Mouse (Mus musculus): ENCODE data around the gene Phkg2. TPM values are rescaled to one million over a fixed set of nuclear protein-coding genes. Genes with fewer than 3 reads are reported as not detected.
A peak's percentile ranks its signal among the peaks of the same experiment; 100 is the strongest.

Phkg2 gene
- 14.5 and 17.0 TPM in 2 replicates for polyA plus RNA-seq (2015; fragmentation: Nextera tagmentation; extraction: Ambion mirVana)

DNA sequence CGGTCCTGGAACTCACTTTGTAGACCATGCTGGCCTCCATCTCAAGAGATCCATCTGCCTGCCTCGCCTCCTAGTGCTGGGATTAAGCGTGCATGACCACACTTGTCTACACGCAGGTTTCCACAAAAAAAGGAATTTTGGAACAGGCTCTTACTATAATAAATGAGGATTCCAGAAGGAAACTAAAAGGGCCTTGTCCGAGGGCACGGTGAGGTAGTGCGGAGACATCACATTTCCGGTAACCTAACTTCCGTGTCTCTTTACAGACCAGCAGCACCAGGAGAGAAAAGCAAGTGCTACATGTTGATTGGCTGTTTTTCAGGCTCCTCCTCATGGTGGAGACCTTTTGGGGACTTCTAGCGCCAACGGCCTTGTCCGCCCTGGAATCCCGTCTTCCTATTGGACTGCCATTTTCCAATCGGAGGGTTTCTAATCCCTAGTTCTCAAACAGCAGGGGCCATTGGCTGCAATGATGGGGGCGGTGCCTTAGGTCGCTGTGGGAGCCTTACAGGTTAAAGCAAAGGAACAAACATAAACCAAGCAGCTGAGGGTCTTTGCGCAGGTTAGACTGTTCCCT lies at the start of gene Phkg2:
TSS of gene Phkg2 (plus strand) at position 446 of the 577 bp plus-strand sequence.
- peak within 1 kb of the TSS; percentile 86 for H3K27ac ChIP-seq (ENCODE audit: low read depth)
- H3K4me3 ChIP-seq (ENCODE audit: low read depth, low read length): peak within 1 kb of the TSS; percentile 85
- H3K4me2 ChIP-seq (ENCODE audit: low read depth, low read length): peak within 1 kb of the TSS; percentile 97
- DNase-seq (peak; percentile 90), ATAC-seq (peak; percentile 97)
- under 1% methylated on average over 17 of the region's 17 CpGs for WGBS (ENCODE audit: insufficient replicate concordance)
- H3K27me3 ChIP-seq (ENCODE audit: insufficient read depth, low read length): no peaks in the 10 kb centered on the region
- peaks cover 14% of the 10 kb centered on the region for H3K36me3 ChIP-seq (replicated peaks; ENCODE audit: insufficient read depth, low read length)
- peaks cover 18% of the 10 kb centered on the region for H3K4me1 ChIP-seq (ENCODE audit: insufficient read depth)
- H3K9me3 ChIP-seq (ENCODE audit: low read length): no peaks in the 10 kb centered on the region
- no peak for TF ChIP-seq CTCF (IDR thresholded peaks at IDR 0.05; ENCODE audit: low read depth)
- peak; percentile 61 for TF ChIP-seq EP300 (IDR thresholded peaks at IDR 0.05; ENCODE audit: low read depth)
- peak within 1 kb of the TSS; percentile 89 for H3K9ac ChIP-seq (replicated peaks)

GRCm38 (mm10) chr7:127541671-127542070 lies 31.5 kb upstream of the Phkg2 start:
- H3K4me3 ChIP-seq (ENCODE audit: low read depth, low read length): no peak overlapping the region
- no peak overlapping the region for H3K4me2 ChIP-seq (ENCODE audit: low read depth, low read length)
- H3K9ac ChIP-seq (replicated peaks): no peak overlapping the region
- no peak for ATAC-seq
- no peak overlapping the region for H3K27ac ChIP-seq (ENCODE audit: low read depth)
- 97% methylated on average over 3 of the region's 3 CpGs for WGBS (ENCODE audit: insufficient replicate concordance)
- no peak for TF ChIP-seq CTCF (IDR thresholded peaks at IDR 0.05; ENCODE audit: low read depth)
- DNase-seq: no peak
- peaks cover 95% of the 10 kb centered on the region for H3K36me3 ChIP-seq (replicated peaks; ENCODE audit: insufficient read depth, low read length)
- H3K27me3 ChIP-seq (ENCODE audit: insufficient read depth, low read length): no peaks in the 10 kb centered on the region
- no peaks in the 10 kb centered on the region for H3K9me3 ChIP-seq (ENCODE audit: low read length)
- H3K4me1 ChIP-seq (ENCODE audit: insufficient read depth): no peaks in the 10 kb centered on the region

- DNase-seq: no peak
- H3K36me3 ChIP-seq (replicated peaks; ENCODE audit: insufficient read depth, low read length): peaks cover 78% of the 10 kb centered on the region
- TF ChIP-seq EP300 (IDR thresholded peaks at IDR 0.05; ENCODE audit: low read depth): no peak
- TF ChIP-seq CTCF (IDR thresholded peaks at IDR 0.05; ENCODE audit: low read depth): no peak
- 86% methylated on average over 15 of the region's 15 CpGs for WGBS (ENCODE audit: insufficient replicate concordance)
- H3K4me2 ChIP-seq (ENCODE audit: low read depth, low read length): no peak overlapping the region
- H3K9me3 ChIP-seq (ENCODE audit: low read length): no peaks in the 10 kb centered on the region
- H3K27me3 ChIP-seq (ENCODE audit: insufficient read depth, low read length): no peaks in the 10 kb centered on the region
- H3K4me1 ChIP-seq (ENCODE audit: insufficient read depth): no peaks in the 10 kb centered on the region
- no peak overlapping the region for H3K9ac ChIP-seq (replicated peaks)
- H3K27ac ChIP-seq (ENCODE audit: low read depth): no peak overlapping the region
- ATAC-seq: no peak
- no peak overlapping the region for H3K4me3 ChIP-seq (ENCODE audit: low read depth, low read length)
These were observed 23.9 kb upstream of the Phkg2 start for GRCm38 (mm10) chr7:127549116-127549835.

GRCm38 (mm10) chr7:127551558-127551957 lies 21.6 kb upstream of the Phkg2 start:
- peaks cover 77% of the 10 kb centered on the region for H3K36me3 ChIP-seq (replicated peaks; ENCODE audit: insufficient read depth, low read length)
- H3K4me1 ChIP-seq (ENCODE audit: insufficient read depth): no peaks in the 10 kb centered on the region
- no peak overlapping the region for H3K4me2 ChIP-seq (ENCODE audit: low read depth, low read length)
- no peak overlapping the region for H3K27ac ChIP-seq (ENCODE audit: low read depth)
- H3K9me3 ChIP-seq (ENCODE audit: low read length): no peaks in the 10 kb centered on the region
- no peak overlapping the region for H3K4me3 ChIP-seq (ENCODE audit: low read depth, low read length)
- WGBS (ENCODE audit: insufficient replicate concordance): 88% methylated on average over 8 of the region's 8 CpGs
- H3K9ac ChIP-seq (replicated peaks): no peak overlapping the region
- ATAC-seq (no peak), DNase-seq (no peak)
- TF ChIP-seq CTCF (IDR thresholded peaks at IDR 0.05; ENCODE audit: low read depth) (no peak), EP300 (IDR thresholded peaks at IDR 0.05; ENCODE audit: low read depth) (no peak)
- H3K27me3 ChIP-seq (ENCODE audit: insufficient read depth, low read length): no peaks in the 10 kb centered on the region

DNA sequence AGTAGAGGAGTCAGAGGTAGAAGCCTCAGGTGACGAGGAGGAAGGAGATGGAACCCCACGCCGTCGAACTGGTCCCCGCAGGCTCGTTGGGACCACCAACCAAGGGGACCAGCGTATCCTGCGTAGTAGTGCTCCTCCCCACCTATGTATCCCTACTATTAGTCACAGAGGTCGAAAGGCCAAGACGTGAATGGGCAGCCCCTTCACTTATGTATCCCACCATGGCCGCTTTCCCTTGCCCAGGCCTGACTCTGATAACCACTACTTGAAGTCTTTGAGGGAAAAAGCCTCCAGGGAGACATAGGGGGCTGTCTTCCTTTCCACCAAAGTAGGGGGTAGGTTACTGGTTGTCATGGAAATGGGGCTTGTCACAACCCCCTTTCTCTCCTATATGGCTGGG lies 12.6 kb upstream of the Phkg2 start:
- no peaks in the 10 kb centered on the region for H3K9me3 ChIP-seq (ENCODE audit: low read length)
- ATAC-seq (no peak), DNase-seq (no peak)
- no peak overlapping the region for H3K9ac ChIP-seq (replicated peaks)
- no peak overlapping the region for H3K4me3 ChIP-seq (ENCODE audit: low read depth, low read length)
- H3K36me3 ChIP-seq (replicated peaks; ENCODE audit: insufficient read depth, low read length): peaks cover 59% of the 10 kb centered on the region
- no peak overlapping the region for H3K27ac ChIP-seq (ENCODE audit: low read depth)
- no peak overlapping the region for H3K4me2 ChIP-seq (ENCODE audit: low read depth, low read length)
- WGBS (ENCODE audit: insufficient replicate concordance): 92% methylated on average over 11 of the region's 11 CpGs
- no peaks in the 10 kb centered on the region for H3K27me3 ChIP-seq (ENCODE audit: insufficient read depth, low read length)
- TF ChIP-seq CTCF (IDR thresholded peaks at IDR 0.05; ENCODE audit: low read depth) (no peak), EP300 (IDR thresholded peaks at IDR 0.05; ENCODE audit: low read depth) (no peak)
- no peaks in the 10 kb centered on the region for H3K4me1 ChIP-seq (ENCODE audit: insufficient read depth)

DNA sequence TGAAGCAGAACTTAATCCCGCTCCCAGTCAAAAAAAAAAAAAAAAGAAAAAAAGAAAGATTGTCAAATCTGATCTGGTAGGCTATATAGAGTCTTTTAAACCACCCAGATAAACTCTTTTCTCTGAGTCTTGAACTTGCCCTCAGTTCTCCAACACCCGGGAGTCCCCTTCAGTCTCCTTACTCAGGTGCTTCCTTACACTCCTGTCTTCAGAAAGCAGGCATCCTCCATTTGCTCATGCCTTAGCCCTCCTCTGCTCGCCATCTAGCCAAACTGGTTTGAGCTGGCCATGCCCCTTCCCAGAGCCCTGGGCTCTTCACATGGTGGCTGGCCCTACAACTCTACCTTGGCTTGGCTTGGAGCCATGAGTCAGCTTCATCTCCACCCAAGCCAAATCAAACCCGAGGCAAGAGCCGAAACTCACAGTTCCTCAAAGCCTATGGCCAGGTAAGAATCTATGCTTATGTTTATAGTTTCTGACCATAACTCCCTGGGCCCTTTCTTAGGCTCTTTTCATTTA lies 11.7 kb upstream of the Phkg2 start, which contains the start of gene Tmem265:
TSS of gene Tmem265 (plus strand) at position 51 of the 519 bp plus-strand sequence.
- WGBS (ENCODE audit: insufficient replicate concordance): 89% methylated on average over 5 of the region's 5 CpGs
- ATAC-seq (no peak), DNase-seq (no peak)
- Histone ChIP-seq H3K9ac (replicated peaks) (no peak within 1 kb of the TSS), H3K4me1 (ENCODE audit: insufficient read depth) (no peaks in the 10 kb centered on the region), H3K4me2 (ENCODE audit: low read depth, low read length) (no peak within 1 kb of the TSS), H3K27me3 (ENCODE audit: insufficient read depth, low read length) (no peaks in the 10 kb centered on the region), H3K4me3 (ENCODE audit: low read depth, low read length) (no peak within 1 kb of the TSS), H3K27ac (ENCODE audit: low read depth) (no peak within 1 kb of the TSS), H3K36me3 (replicated peaks; ENCODE audit: insufficient read depth, low read length) (peaks cover 60% of the 10 kb centered on the region), H3K9me3 (ENCODE audit: low read length) (no peaks in the 10 kb centered on the region)
- no peak for TF ChIP-seq CTCF (IDR thresholded peaks at IDR 0.05; ENCODE audit: low read depth)
- no peak for TF ChIP-seq EP300 (IDR thresholded peaks at IDR 0.05; ENCODE audit: low read depth)

All from liver, postnatal 0 days (tissue).